ENCODE assay signal across 33 mouse cellular contexts in the genomic region with DNA sequence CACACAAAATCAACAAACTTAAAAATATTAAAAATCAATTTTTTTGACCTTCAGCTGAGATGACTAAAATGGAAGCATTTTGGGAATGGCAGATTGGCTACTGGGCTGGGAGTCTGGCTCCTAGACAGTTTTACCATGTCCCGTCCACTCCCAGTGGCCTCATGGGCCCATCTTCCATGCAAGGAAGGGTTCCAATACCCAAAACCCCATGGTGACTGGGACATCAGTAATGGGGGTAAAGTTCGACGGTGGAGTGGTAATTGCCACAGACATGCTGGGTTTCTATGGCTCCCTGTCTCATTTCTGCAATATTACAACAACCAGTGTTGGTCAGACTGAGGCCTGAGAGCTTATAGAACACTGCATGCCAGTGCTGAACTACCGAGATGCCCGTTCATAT.
"Had no signal": no experiment of that assay in that cellular context is flagged by ENCODE, and none has a peak within 500 bp of the region (broad histone marks: within the 10 kb centered on the region; RNA-seq: fewer than 3 reads in every experiment).

No protein-coding gene starts in this region.

- ATAC-seq: hindbrain, embryonic 16.5 days; hindbrain, postnatal 0 days; inflammation-experienced regulatory T-cells, adult 6 months; intestine, embryonic 16.5 days; intestine, postnatal 0 days had no signal

- H3K4me1 ChIP-seq: heart, embryonic 12.5 days; heart, embryonic 13.5 days; heart, embryonic 15.5 days; hindbrain, embryonic 10.5 days; hindbrain, embryonic 12.5 days; hindbrain, embryonic 13.5 days; hindbrain, embryonic 15.5 days; kidney, embryonic 15.5 days had no signal

- H3K36me3 ChIP-seq: heart, embryonic 12.5 days; heart, embryonic 13.5 days; heart, embryonic 15.5 days; hindbrain, embryonic 10.5 days; hindbrain, embryonic 12.5 days; hindbrain, embryonic 13.5 days; hindbrain, embryonic 15.5 days; kidney, embryonic 15.5 days had no signal

- H3K27ac ChIP-seq: heart, embryonic 13.5 days; heart, embryonic 15.5 days; hindbrain, embryonic 10.5 days; hindbrain, embryonic 12.5 days; hindbrain, embryonic 13.5 days; hindbrain, embryonic 14.5 days; hindbrain, embryonic 15.5 days; hindbrain, postnatal 0 days; kidney, embryonic 15.5 days; kidney, postnatal 0 days; layer of hippocampus, adult 2 months; left cerebral cortex, adult 2 months had no signal

- H3K9ac ChIP-seq: heart, embryonic 12.5 days; heart, embryonic 13.5 days; heart, embryonic 15.5 days; hindbrain, embryonic 12.5 days; hindbrain, embryonic 13.5 days; hindbrain, embryonic 14.5 days; hindbrain, embryonic 15.5 days; kidney, embryonic 15.5 days had no signal

- H3K4me3 ChIP-seq: heart, embryonic 12.5 days; heart, embryonic 13.5 days; heart, embryonic 15.5 days; hindbrain, embryonic 10.5 days; hindbrain, embryonic 12.5 days; hindbrain, embryonic 13.5 days; hindbrain, embryonic 15.5 days; kidney, embryonic 15.5 days; layer of hippocampus, adult 2 months; left cerebral cortex, adult 2 months had no signal

- H3K4me2 ChIP-seq: heart, embryonic 11.5 days; heart, embryonic 12.5 days; heart, embryonic 13.5 days; heart, embryonic 15.5 days; hindbrain, embryonic 12.5 days; hindbrain, embryonic 13.5 days; hindbrain, embryonic 14.5 days; hindbrain, embryonic 15.5 days; kidney, embryonic 15.5 days had no signal

- DNase-seq: heart, postnatal 10 days; heart, postnatal 36 days; heart, postnatal 4 days; kidney, adult 11 months; kidney, adult 18-20 months; kidney, adult 2 months; kidney, adult 8-10 months; kidney, adult 9 months; kidney, postnatal 10 days; kidney, postnatal 14 days; kidney, postnatal 25 days; kidney, postnatal 36 days; kidney, postnatal 4 days; layer of hippocampus, adult 9-11 months; layer of hippocampus, postnatal 36 days had no signal

- H3K9me3 ChIP-seq: heart, embryonic 13.5 days; heart, embryonic 15.5 days; hindbrain, embryonic 10.5 days; hindbrain, embryonic 12.5 days; hindbrain, embryonic 13.5 days; hindbrain, embryonic 15.5 days; kidney, embryonic 15.5 days had no signal

- H3K27me3 ChIP-seq: heart, embryonic 12.5 days; heart, embryonic 13.5 days; heart, embryonic 15.5 days; hindbrain, embryonic 12.5 days; hindbrain, embryonic 13.5 days; hindbrain, embryonic 15.5 days; kidney, embryonic 15.5 days had no signal
